Mouse (Mus musculus) hindbrain, embryonic 13.5 days (tissue): ENCODE measurements around the gene Alk. TPM values are rescaled to one million over a fixed set of nuclear protein-coding genes. Genes with fewer than 3 reads are reported as not detected.

Experiments used
- ATAC-seq: fragments of 200-750 bp; cut with Nextera tagmentation; 2 replicates; pipeline ENCODE4 v1.8.0; 2017; ENCODE audit warnings: moderate TSS enrichment; ENCODE audit not compliant: low FRiP score
- H3K27ac ChIP-seq: fragments of 300-500 bp; sonication (generic); 2 replicates; pipeline ENCODE4 v1.5.1; 2015; ENCODE audit warnings: inconsistent platforms, mild to moderate bottlenecking, moderate library complexity
- H3K27me3 ChIP-seq: fragments of 300-500 bp; sonication (generic); 2 replicates; pipeline ENCODE4 v1.6.1; 2015; ENCODE audit warnings: mild to moderate bottlenecking, inconsistent platforms
- H3K36me3 ChIP-seq: fragments of 300-500 bp; sonication (generic); 2 replicates; pipeline ENCODE4 v1.6.1; 2015; ENCODE audit warnings: mild to moderate bottlenecking, inconsistent platforms
- H3K4me1 ChIP-seq: fragments of 300-500 bp; sonication (generic); replicated peaks from 2 replicates; pipeline ENCODE4 v1.6.1; 2015; ENCODE audit warnings: inconsistent platforms
- H3K4me2 ChIP-seq: fragments of 300-500 bp; sonication (generic); 2 replicates; pipeline ENCODE4 v1.6.1; 2015; ENCODE audit warnings: inconsistent platforms, mild to moderate bottlenecking, moderate library complexity
- H3K4me3 ChIP-seq: fragments of 300-500 bp; sonication (generic); 2 replicates; pipeline ENCODE4 v1.5.1; 2015; ENCODE audit warnings: mild to moderate bottlenecking, inconsistent platforms
- H3K9ac ChIP-seq: fragments of 300-500 bp; sonication (generic); 2 replicates; pipeline ENCODE4 v1.6.1; 2015; ENCODE audit warnings: mild to moderate bottlenecking, inconsistent platforms
- H3K9me3 ChIP-seq: fragments of 300-500 bp; sonication (generic); 2 replicates; pipeline ENCODE4 v1.6.1; 2016; ENCODE audit warnings: inconsistent platforms
- WGBS: fragments of 180-500 bp; shearing (Covaris S2); methylation state at CpG from one replicate; pipeline ENCODE4 v1.1.7; 2015; 5-methylcytosine and 5-hydroxymethylcytosine counted together
- polyA plus RNA-seq: library from polyadenylated mRNA; unstranded; fragments of >200 nt; fragmentation: Nextera tagmentation; extraction: Ambion mirVana; gene quantifications from 2 replicates; pipeline ENCODE4 v1.2.1, GENCODE M21; 2015

The Alk gene
- polyA plus RNA-seq, 1 experiment from 2014 or later: 3.4 TPM

GRCm38 (mm10) chr17:71914941-71915340 is 689.5 kb downstream of the Alk start:
- Histone ChIP-seq H3K4me1 (no peaks in the 10 kb centered on the region), H3K27ac (no peak overlapping the region), H3K9ac (no peak overlapping the region), H3K27me3 (no peaks in the 10 kb centered on the region), H3K9me3 (no peaks in the 10 kb centered on the region), H3K4me3 (no peak overlapping the region), H3K36me3 (no peaks in the 10 kb centered on the region), H3K4me2 (no peak overlapping the region)
- no peak for ATAC-seq
- WGBS: 88% methylated on average over 5 of the region's 5 CpGs

- WGBS: 82% methylated on average over 3 of the region's 3 CpGs
These were observed 689.9 kb downstream of the Alk start for GRCm38 (mm10) chr17:71914541-71914940.

DNA sequence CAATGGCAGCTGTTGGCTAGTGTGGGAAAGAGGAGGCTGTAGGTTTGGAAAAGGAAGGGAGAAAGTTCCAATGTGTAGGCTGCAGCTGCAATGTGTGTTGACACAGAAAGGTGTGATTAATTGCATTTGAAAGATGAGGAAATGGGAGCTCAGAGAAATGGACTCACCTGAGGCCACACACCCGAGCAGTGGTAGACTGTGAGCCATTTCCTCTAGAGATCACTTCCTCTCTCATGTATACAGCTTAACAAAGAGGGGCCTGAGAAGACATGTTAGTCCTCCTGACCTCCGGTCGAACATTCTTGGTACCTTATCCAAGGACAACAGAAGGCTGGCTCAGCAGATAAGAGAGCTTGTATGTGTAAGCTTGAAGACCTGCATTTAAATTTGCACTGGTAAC is 691.2 kb downstream of the Alk start:
- Histone ChIP-seq H3K9me3 (no peaks in the 10 kb centered on the region), H3K4me2 (no peak overlapping the region), H3K9ac (no peak overlapping the region), H3K27ac (no peak overlapping the region), H3K4me3 (no peak overlapping the region), H3K27me3 (no peaks in the 10 kb centered on the region), H3K4me1 (no peaks in the 10 kb centered on the region), H3K36me3 (no peaks in the 10 kb centered on the region)
- no peak for ATAC-seq
- 78% methylated on average over 3 of the region's 3 CpGs for WGBS

More at GRCm38 (mm10) chr17:71914541-71914940, 689.9 kb downstream of the Alk start:
- no peak overlapping the region for H3K27ac ChIP-seq
- H3K4me2 ChIP-seq: no peak overlapping the region
- no peaks in the 10 kb centered on the region for H3K27me3 ChIP-seq
- no peaks in the 10 kb centered on the region for H3K4me1 ChIP-seq
- H3K4me3 ChIP-seq: no peak overlapping the region
- ATAC-seq: no peak
- H3K9me3 ChIP-seq: no peaks in the 10 kb centered on the region
- no peak overlapping the region for H3K9ac ChIP-seq
- H3K36me3 ChIP-seq: no peaks in the 10 kb centered on the region

- H3K4me1 ChIP-seq: no peaks in the 10 kb centered on the region
- H3K9me3 ChIP-seq: no peaks in the 10 kb centered on the region
- WGBS: 43% methylated on average over 3 of the region's 3 CpGs
- H3K9ac ChIP-seq: no peak overlapping the region
- H3K4me2 ChIP-seq: no peak overlapping the region
- no peaks in the 10 kb centered on the region for H3K36me3 ChIP-seq
- H3K4me3 ChIP-seq: no peak overlapping the region
- no peak for ATAC-seq
- H3K27ac ChIP-seq: no peak overlapping the region
- no peaks in the 10 kb centered on the region for H3K27me3 ChIP-seq
These were observed 695.3 kb downstream of the Alk start for GRCm38 (mm10) chr17:71909107-71909506.

- H3K27me3 ChIP-seq: no peaks in the 10 kb centered on the region
- H3K36me3 ChIP-seq: no peaks in the 10 kb centered on the region; the same call in 1 of the 2 replicates
- 70% methylated on average over 6 of the region's 6 CpGs for WGBS
- 0 out of 2 replicates have a peak, but pooled peaks have one; percentile 28 for ATAC-seq
- H3K4me3 ChIP-seq: no peak overlapping the region
- H3K4me2 ChIP-seq: no peak overlapping the region
- no peaks in the 10 kb centered on the region for H3K4me1 ChIP-seq
- H3K9me3 ChIP-seq: no peaks in the 10 kb centered on the region
- no peak overlapping the region for H3K9ac ChIP-seq
- H3K27ac ChIP-seq: no peak overlapping the region
These were observed 723.1 kb downstream of the Alk start for GRCm38 (mm10) chr17:71881369-71881768.

- 76% methylated on average over 7 of the region's 7 CpGs for WGBS
- ATAC-seq: no peak
These were observed 728.9 kb downstream of the Alk start for GRCm38 (mm10) chr17:71875492-71875891.

DNA sequence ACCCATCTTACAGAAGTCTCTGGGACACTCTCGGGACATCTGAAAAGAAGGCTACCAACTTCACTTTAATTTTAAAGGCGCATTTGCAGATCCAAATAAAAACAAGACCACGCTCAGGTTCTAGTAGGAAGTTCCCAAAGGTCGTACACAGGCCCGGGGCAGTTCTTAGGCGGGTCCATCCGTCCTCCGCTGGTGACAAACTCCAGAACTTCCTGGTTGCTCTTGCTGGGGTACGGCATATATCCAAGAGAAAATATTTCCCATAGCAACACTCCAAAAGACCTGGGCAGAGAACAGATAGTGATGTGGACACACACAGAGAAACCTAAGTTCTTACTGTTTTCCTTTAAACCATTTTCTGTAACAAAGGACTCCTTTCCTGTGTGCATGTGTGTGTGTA is 729.6 kb downstream of the Alk start:
- Histone ChIP-seq H3K36me3 (no peaks in the 10 kb centered on the region), H3K4me2 (no peak overlapping the region), H3K9me3 (no peaks in the 10 kb centered on the region), H3K4me1 (peaks cover 1% of the 10 kb centered on the region; the same call in 1 of the 2 replicates), H3K27me3 (no peaks in the 10 kb centered on the region), H3K9ac (no peak overlapping the region), H3K4me3 (no peak overlapping the region), H3K27ac (no peak overlapping the region)
- no peak for ATAC-seq
- whole genome bisulfite sequencing: 89% methylated on average over 9 of the region's 9 CpGs

More at GRCm38 (mm10) chr17:71875492-71875891, 728.9 kb downstream of the Alk start:
- Histone ChIP-seq H3K27me3 (no peaks in the 10 kb centered on the region), H3K36me3 (no peaks in the 10 kb centered on the region), H3K9ac (no peak overlapping the region), H3K4me3 (no peak overlapping the region), H3K9me3 (no peaks in the 10 kb centered on the region), H3K4me1 (no peaks in the 10 kb centered on the region), H3K27ac (no peak overlapping the region), H3K4me2 (no peak overlapping the region)

DNA sequence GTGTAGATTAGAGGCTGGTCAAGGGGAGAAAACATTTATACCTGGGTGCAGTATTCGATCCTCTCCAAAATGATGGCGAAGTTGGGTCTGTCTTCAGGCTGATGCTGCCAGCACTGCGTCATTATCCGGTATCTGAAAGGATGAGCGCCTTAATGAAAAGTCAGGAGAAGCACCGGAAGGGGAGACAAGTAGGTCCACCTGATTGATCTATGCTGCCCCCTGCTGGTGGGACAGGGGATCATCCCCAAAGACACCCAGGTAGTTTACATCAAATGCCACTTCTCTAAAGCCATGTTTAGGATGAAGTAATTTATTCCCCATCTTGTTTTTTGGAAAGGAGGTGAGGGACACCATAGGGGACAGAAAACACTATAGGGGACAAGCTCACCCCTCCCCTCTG is 730.4 kb downstream of the Alk start:
- peaks cover 9% of the 10 kb centered on the region; the same call in 1 of the 2 replicates for H3K4me1 ChIP-seq
- H3K4me3 ChIP-seq: no peak overlapping the region
- no peaks in the 10 kb centered on the region for H3K36me3 ChIP-seq
- no peaks in the 10 kb centered on the region for H3K9me3 ChIP-seq
- no peaks in the 10 kb centered on the region for H3K27me3 ChIP-seq
- WGBS: 36% methylated on average over 6 of the region's 6 CpGs
- H3K27ac ChIP-seq: no peak overlapping the region
- H3K9ac ChIP-seq: no peak overlapping the region
- H3K4me2 ChIP-seq: no peak overlapping the region
- ATAC-seq: no peak

- Histone ChIP-seq H3K36me3 (no peaks in the 10 kb centered on the region), H3K4me2 (no peak overlapping the region), H3K4me3 (no peak overlapping the region), H3K9ac (no peak overlapping the region), H3K27me3 (no peaks in the 10 kb centered on the region), H3K27ac (no peak overlapping the region), H3K9me3 (no peaks in the 10 kb centered on the region), H3K4me1 (peaks cover 9% of the 10 kb centered on the region; the same call in 1 of the 2 replicates)
- ATAC-seq: no peak
- 72% methylated on average over 5 of the region's 5 CpGs for WGBS
These were observed 731.5 kb downstream of the Alk start for GRCm38 (mm10) chr17:71872976-71873375.

DNA sequence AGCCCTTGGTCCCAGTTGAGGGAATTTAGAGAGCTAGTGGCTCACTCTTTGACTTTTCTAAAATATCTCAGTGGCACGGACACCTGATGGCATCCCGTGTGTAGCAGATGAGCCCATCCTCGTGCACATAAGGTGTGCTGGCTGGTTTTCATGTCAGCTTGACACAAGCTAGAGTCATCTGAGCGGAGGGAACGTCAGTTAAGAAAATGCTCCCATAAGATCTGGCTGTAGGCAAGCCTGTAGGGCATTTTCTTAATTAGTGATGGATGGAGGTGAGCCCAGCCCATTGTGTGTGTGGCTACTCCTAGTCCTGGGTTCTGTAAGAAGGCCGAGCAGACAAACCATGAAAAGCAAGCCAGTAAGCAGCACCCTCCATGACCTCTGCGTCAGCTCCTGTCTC is 732.4 kb downstream of the Alk start:
- ATAC-seq: no peak
- WGBS: 83% methylated on average over 7 of the region's 7 CpGs
- Histone ChIP-seq H3K9me3 (no peaks in the 10 kb centered on the region), H3K27ac (no peak overlapping the region), H3K9ac (no peak overlapping the region), H3K27me3 (no peaks in the 10 kb centered on the region), H3K4me1 (peaks cover 9% of the 10 kb centered on the region; the same call in 1 of the 2 replicates), H3K36me3 (no peaks in the 10 kb centered on the region), H3K4me3 (no peak overlapping the region), H3K4me2 (no peak overlapping the region)

- Histone ChIP-seq H3K4me2 (no peak overlapping the region), H3K36me3 (no peaks in the 10 kb centered on the region), H3K9ac (no peak overlapping the region), H3K27me3 (no peaks in the 10 kb centered on the region), H3K4me1 (peaks cover 9% of the 10 kb centered on the region; the same call in 1 of the 2 replicates), H3K4me3 (no peak overlapping the region), H3K27ac (no peak overlapping the region), H3K9me3 (no peaks in the 10 kb centered on the region)
- ATAC-seq: no peak
- WGBS: 88% methylated on average over 1 of the region's 1 CpGs
These were observed 733.8 kb downstream of the Alk start for GRCm38 (mm10) chr17:71870641-71871040.

GRCm38 (mm10) chr17:71870232-71870621 is 734.2 kb downstream of the Alk start:
- H3K27ac ChIP-seq: no peak overlapping the region
- WGBS: 90% methylated on average over 8 of the region's 8 CpGs
- no peaks in the 10 kb centered on the region for H3K27me3 ChIP-seq
- no peak overlapping the region; the same call in 1 of the 2 replicates for H3K4me2 ChIP-seq
- no peaks in the 10 kb centered on the region for H3K36me3 ChIP-seq
- no peak overlapping the region for H3K4me3 ChIP-seq
- no peak for ATAC-seq
- no peaks in the 10 kb centered on the region for H3K9me3 ChIP-seq
- no peak overlapping the region for H3K9ac ChIP-seq
- peaks cover 9% of the 10 kb centered on the region; the same call in 1 of the 2 replicates for H3K4me1 ChIP-seq

DNA sequence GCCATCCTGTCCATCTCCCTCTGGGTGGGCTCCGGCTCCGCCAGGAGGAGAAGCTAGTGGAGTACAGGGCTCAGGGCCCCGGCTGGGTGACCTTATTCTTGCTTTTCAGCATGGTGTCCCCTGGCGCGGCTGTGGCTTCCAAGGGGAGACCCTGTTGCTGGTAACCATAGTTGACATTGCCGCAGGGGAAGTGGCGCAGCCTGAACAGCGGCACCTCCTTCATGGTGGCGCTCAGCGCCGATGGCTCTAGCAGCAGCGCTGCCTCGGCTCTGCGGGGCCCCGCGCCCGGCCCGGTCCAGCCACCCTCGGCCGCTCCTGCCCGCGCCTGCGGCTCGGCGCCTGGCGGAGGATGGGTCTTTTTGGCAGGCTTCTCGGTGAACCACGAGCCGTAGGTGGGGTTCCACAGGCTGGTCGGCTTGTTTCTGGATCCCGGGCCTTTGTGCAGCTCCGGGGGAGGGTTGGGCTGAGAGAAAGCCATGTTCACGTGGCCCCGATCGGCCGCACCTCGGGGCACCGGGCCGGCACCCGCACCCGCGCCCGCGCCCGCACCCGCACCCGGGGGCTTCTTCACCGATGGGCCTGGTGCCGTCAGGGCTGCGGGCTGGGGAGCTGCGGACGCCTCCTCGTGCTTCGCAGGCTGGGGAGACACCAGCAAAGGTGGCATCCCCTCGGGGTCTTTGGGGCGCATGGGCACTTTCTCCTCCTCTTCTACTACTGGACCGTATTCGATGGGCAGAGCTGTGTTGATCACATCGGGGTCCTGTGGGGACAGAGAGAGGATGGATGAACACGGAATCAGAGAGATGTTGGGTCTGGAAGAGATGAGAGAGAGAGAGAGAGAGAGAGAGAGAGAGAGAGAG is 734.8 kb downstream of the Alk start:
- no peaks in the 10 kb centered on the region for H3K9me3 ChIP-seq
- WGBS: 5% methylated on average over 60 of the region's 60 CpGs
- no peaks in the 10 kb centered on the region for H3K36me3 ChIP-seq
- peak overlapping the region; percentile 83 for H3K4me2 ChIP-seq
- H3K9ac ChIP-seq: peak overlapping the region; percentile 78
- ATAC-seq: peak; percentile 79
- H3K27me3 ChIP-seq: no peaks in the 10 kb centered on the region
- H3K27ac ChIP-seq: no peak overlapping the region
- peaks cover 9% of the 10 kb centered on the region; the same call in 1 of the 2 replicates for H3K4me1 ChIP-seq
- H3K4me3 ChIP-seq: peak overlapping the region; percentile 49
